Mouse (Mus musculus): ENCODE measurements at regions not wholly inside any gene's neighbourhood (a gene's known extent, or its start where the extent isn't known, plus 50 kb on each side); places are given as distances from the start of the nearest gene placed in this dataset.

GRCm38 (mm10) chr15:81529002-81529401 is 56.1 kb upstream of the Ep300 start:
- ATAC-seq (ENCODE audit: poor library complexity, severe bottlenecking), result no peak

- 0 out of 2 replicates have a peak, but pooled peaks have one; percentile 12 for ATAC-seq (ENCODE audit: poor library complexity, severe bottlenecking)
Observed at GRCm38 (mm10) chr15:81530493-81530892, 54.7 kb upstream of the Ep300 start.

- ATAC-seq (ENCODE audit: poor library complexity, severe bottlenecking), result no peak
Observed at GRCm38 (mm10) chr15:81534546-81534945, 50.6 kb upstream of the Ep300 start.
